Mouse (Mus musculus): ENCODE measurements around the gene Grik3.

DNA sequence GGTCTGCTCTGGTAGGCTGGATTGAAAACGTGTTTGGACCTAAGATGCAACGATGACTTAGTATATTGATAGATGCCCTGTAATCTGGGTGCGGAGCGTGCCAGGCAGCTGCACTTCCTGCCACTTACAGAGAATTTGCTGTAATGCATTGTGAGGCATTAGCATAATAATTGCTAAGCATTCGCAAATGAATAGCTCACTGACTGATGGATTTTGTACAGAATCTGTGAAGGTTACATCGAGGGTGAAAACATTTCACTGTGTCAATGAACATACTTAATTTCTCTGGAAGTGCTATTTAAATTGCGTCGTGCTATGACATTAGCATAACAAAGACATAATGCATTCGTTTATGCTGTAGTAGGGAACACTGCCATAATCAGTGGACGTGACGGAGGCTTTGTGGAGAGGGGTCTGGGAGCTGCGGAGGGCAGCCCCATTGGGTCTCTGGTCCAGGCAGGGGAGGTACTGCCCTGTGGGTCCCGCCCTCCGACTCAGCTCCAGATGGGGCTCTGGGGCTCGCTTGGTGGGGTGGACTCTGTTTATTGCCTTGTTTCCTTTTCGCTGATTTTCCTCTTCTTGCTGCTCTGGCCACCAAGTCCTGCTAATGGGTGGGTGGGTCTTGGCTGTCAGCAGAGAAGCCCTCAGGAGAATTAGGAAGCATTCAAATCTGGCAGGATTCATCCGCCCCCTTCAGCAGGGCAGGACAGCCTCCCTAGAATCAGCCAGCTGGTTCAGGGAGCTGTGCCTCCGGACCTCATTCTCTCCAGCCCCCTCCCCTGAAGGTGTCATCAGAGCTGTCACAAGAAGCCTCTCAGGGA lies 54.7 kb downstream of the Grik3 start:
- TF ChIP-seq CTCF (IDR thresholded peaks at IDR 0.05 in 2 of 3, conservative IDR thresholded peaks at IDR 0.05 in 1 of 3; ENCODE audit: control insufficient read depth in 1 of 3, insufficient read depth in 1 of 3, low read depth in 2 of 3, low read length in 3 of 3, poor library complexity in 1 of 3, severe bottlenecking in 1 of 3) (no peak), USF2 (IDR thresholded peaks at IDR 0.05; ENCODE audit: borderline replicate concordance in 1 of 2, insufficient read depth in 1 of 2, low read depth in 1 of 2, low read length in 2 of 2) (no peak), POLR2AphosphoS2 (IDR thresholded peaks at IDR 0.05; ENCODE audit: low read length) (no peak)

All from MEL (cell line).